Mouse (Mus musculus): ENCODE measurements around the gene Elmsan1.
"Not testable (repeated sequence)": the region's sequence is repeated elsewhere in the genome, so short reads cannot be mapped to it uniquely, and the experiment has no call there.

Elmsan1 gene

GRCm38 (mm10) chr12:84218289-84219120, at the start of gene Elmsan1:
Gene Elmsan1, minus strand, starts transcription at chr12:84218881.
- DNase-seq (ENCODE audit: low spot score in 2 of 2), result peak; percentile 48 to 57

GRCm38 (mm10) chr12:84267264-84267663, 48.6 kb upstream of the Elmsan1 start:
- no peak for DNase-seq (ENCODE audit: low spot score in 2 of 2)

GRCm38 (mm10) chr12:84260363-84260762, 41.7 kb upstream of the Elmsan1 start:
- DNase-seq (ENCODE audit: low spot score in 2 of 2), result no peak

- no peak for DNase-seq (ENCODE audit: low spot score in 2 of 2)
Observed at GRCm38 (mm10) chr12:84254886-84255285, 36.2 kb upstream of the Elmsan1 start.

GRCm38 (mm10) chr12:84252811-84253210, 34.1 kb upstream of the Elmsan1 start:
- no peak for DNase-seq (ENCODE audit: low spot score in 2 of 2)

- peak; percentile 13 to 30 for DNase-seq (ENCODE audit: low spot score in 2 of 2)
Observed at GRCm38 (mm10) chr12:84249217-84249616, 30.5 kb upstream of the Elmsan1 start.

- DNase-seq (ENCODE audit: low spot score in 2 of 2), result no peak
Observed at GRCm38 (mm10) chr12:84245683-84246082, 27.0 kb upstream of the Elmsan1 start.

GRCm38 (mm10) chr12:84243076-84243770, 24.5 kb upstream of the Elmsan1 start:
- DNase-seq (ENCODE audit: low spot score in 2 of 2), result no peak

- not testable (repeated sequence) for DNase-seq (ENCODE audit: low spot score in 2 of 2)
Observed at GRCm38 (mm10) chr12:84237036-84237435, 18.4 kb upstream of the Elmsan1 start.

- no peak for DNase-seq (ENCODE audit: low spot score in 2 of 2)
Observed at GRCm38 (mm10) chr12:84235981-84236752, 17.5 kb upstream of the Elmsan1 start.

GRCm38 (mm10) chr12:84235577-84235976, 16.9 kb upstream of the Elmsan1 start:
- no peak for DNase-seq (ENCODE audit: low spot score in 2 of 2)

GRCm38 (mm10) chr12:84233488-84234100, 14.9 kb upstream of the Elmsan1 start:
- no peak for DNase-seq (ENCODE audit: low spot score in 2 of 2)

GRCm38 (mm10) chr12:84226117-84226840, 7.6 kb upstream of the Elmsan1 start:
- no peak for DNase-seq (ENCODE audit: low spot score in 2 of 2)

- DNase-seq (ENCODE audit: low spot score in 2 of 2), result peak; percentile 30 to 37
Observed at GRCm38 (mm10) chr12:84222405-84222961, 3.8 kb upstream of the Elmsan1 start.

GRCm38 (mm10) chr12:84220951-84221891, 2.5 kb upstream of the Elmsan1 start:
- no peak for DNase-seq (ENCODE audit: low spot score in 2 of 2)

GRCm38 (mm10) chr12:84220515-84220914, 1.8 kb upstream of the Elmsan1 start:
- DNase-seq (ENCODE audit: low spot score in 2 of 2), result no peak

GRCm38 (mm10) chr12:84219121-84219561, 460 bp upstream of the Elmsan1 start:
- DNase-seq (ENCODE audit: low spot score in 2 of 2), result peak in 1 of 2 experiments; percentile 24

- peak in 1 of 2 experiments; percentile 68 for DNase-seq (ENCODE audit: low spot score in 2 of 2)
Observed at GRCm38 (mm10) chr12:84217508-84218131, 1.1 kb downstream of the Elmsan1 start.

GRCm38 (mm10) chr12:84217111-84217507, 1.6 kb downstream of the Elmsan1 start:
- DNase-seq (ENCODE audit: low spot score in 2 of 2), result no peak

All from frontal cortex, postnatal 36 days (tissue).